Mouse (Mus musculus) left cerebral cortex, adult 9 months (tissue): ENCODE measurements around the gene Epb41l3.
"Not testable (repeated sequence)": the region's sequence is repeated elsewhere in the genome, so short reads cannot be mapped to it uniquely, and the experiment has no call there.

ENCODE experiments used
- DNase-seq, 2 experiments: peaks; one replicate each; pipeline ENCODE4 v3.0.0; 2022; ENCODE audit warnings: low spot score in 2 of 2

The Epb41l3 gene

GRCm38 (mm10) chr17:69105799-69106401 lies 30.4 kb downstream of the Epb41l3 start:
- peak in 1 of 2 experiments; percentile 67 for DNase-seq

GRCm38 (mm10) chr17:69109216-69109615 lies 33.7 kb downstream of the Epb41l3 start:
- no peak for DNase-seq

GRCm38 (mm10) chr17:69112232-69112631 lies 36.7 kb downstream of the Epb41l3 start:
- no peak for DNase-seq

- no peak for DNase-seq
Measured at GRCm38 (mm10) chr17:69119183-69119582, 43.7 kb downstream of the Epb41l3 start.

- no peak for DNase-seq
Measured at GRCm38 (mm10) chr17:69120533-69121358, 45.3 kb downstream of the Epb41l3 start.

- DNase-seq: not testable (repeated sequence)
Measured at GRCm38 (mm10) chr17:69122403-69122802, 46.9 kb downstream of the Epb41l3 start.

GRCm38 (mm10) chr17:69127436-69127835 lies 52.0 kb downstream of the Epb41l3 start:
- no peak for DNase-seq

- no peak for DNase-seq
Measured at GRCm38 (mm10) chr17:69127981-69128380, 52.5 kb downstream of the Epb41l3 start.

GRCm38 (mm10) chr17:69129434-69129833 lies 54.0 kb downstream of the Epb41l3 start:
- no peak for DNase-seq

GRCm38 (mm10) chr17:69143017-69143416 lies 67.5 kb downstream of the Epb41l3 start:
- DNase-seq: no peak

GRCm38 (mm10) chr17:69150826-69151225 lies 75.3 kb downstream of the Epb41l3 start:
- DNase-seq: no peak

GRCm38 (mm10) chr17:69151281-69151680 lies 75.8 kb downstream of the Epb41l3 start:
- DNase-seq: no peak

- peak in 1 of 2 experiments; percentile 47 for DNase-seq
Measured at GRCm38 (mm10) chr17:69155034-69155433, 79.6 kb downstream of the Epb41l3 start.

- DNase-seq: peak in 1 of 2 experiments; percentile 53
Measured at GRCm38 (mm10) chr17:69156522-69157100, 81.1 kb downstream of the Epb41l3 start.

- no peak for DNase-seq
Measured at GRCm38 (mm10) chr17:69157101-69157808, 81.8 kb downstream of the Epb41l3 start.

GRCm38 (mm10) chr17:69157809-69158185 lies 82.3 kb downstream of the Epb41l3 start:
- DNase-seq: no peak

GRCm38 (mm10) chr17:69158690-69159089 lies 83.2 kb downstream of the Epb41l3 start:
- no peak for DNase-seq

GRCm38 (mm10) chr17:69162731-69163130 lies 87.2 kb downstream of the Epb41l3 start:
- no peak for DNase-seq

GRCm38 (mm10) chr17:69176949-69177501 lies 101.5 kb downstream of the Epb41l3 start:
- DNase-seq: no peak

GRCm38 (mm10) chr17:69177954-69178353 lies 102.5 kb downstream of the Epb41l3 start:
- DNase-seq: no peak

- no peak for DNase-seq
Measured at GRCm38 (mm10) chr17:69180905-69181559, 105.5 kb downstream of the Epb41l3 start.
